Mouse (Mus musculus) C2C12 (cell line): ENCODE data around the gene Rnf128.

Experiments used
- CEBPB ChIP-seq: IDR thresholded peaks from one replicate; pipeline ENCODE4 v1.6.1; 2011; ENCODE audit warnings: low read depth, mild to moderate bottlenecking, control low read depth, moderate library complexity
- CTCF ChIP-seq: IDR thresholded peaks from one replicate; pipeline ENCODE4 v1.5.1; 2011; ENCODE audit not compliant: control insufficient read depth, insufficient read depth, insufficient read length
- FOSL1 ChIP-seq: IDR thresholded peaks from one replicate; pipeline ENCODE4 v1.8.0; 2011; ENCODE audit warnings: mild to moderate bottlenecking, low read length; ENCODE audit not compliant: poor library complexity, insufficient read depth, severe bottlenecking
- MAX ChIP-seq: IDR thresholded peaks from one replicate; pipeline ENCODE4 v1.6.1; 2011; ENCODE audit warnings: mild to moderate bottlenecking, control low read depth
- MYOD1 ChIP-seq: IDR thresholded peaks from one replicate; pipeline ENCODE4 v1.6.1; 2011; ENCODE audit warnings: low read depth; ENCODE audit not compliant: control insufficient read depth, insufficient read length
- MYOG ChIP-seq: IDR thresholded peaks from one replicate; pipeline ENCODE4 v1.6.1; 2011; ENCODE audit not compliant: control insufficient read depth, insufficient read length; ENCODE audit errors: extremely low read depth
- USF1 ChIP-seq: IDR thresholded peaks from one replicate; pipeline ENCODE4 v1.6.1; 2011; ENCODE audit warnings: low read depth, mild to moderate bottlenecking, control low read depth, moderate library complexity

- no peak for TF ChIP-seq CTCF
- no peak for TF ChIP-seq USF1
- no peak for TF ChIP-seq CEBPB
- TF ChIP-seq MAX, result no peak
- no peak for TF ChIP-seq MYOG
- TF ChIP-seq FOSL1, result no peak
- no peak for TF ChIP-seq MYOD1
These were observed 51.6 kb downstream of the Rnf128 start for GRCm38 (mm10) chrX:139614761-139615160.
